Mouse (Mus musculus) bone marrow, adult 2 months (tissue): ENCODE results near the gene Osbp2.

Experiments
- CTCF ChIP-seq: fragments of 200-500 bp; IDR thresholded peaks from 2 replicates; pipeline ENCODE4 v1.5.1; 2011; ENCODE audit warnings: low read length, control low read depth; ENCODE audit not compliant: control insufficient read depth, insufficient read depth
- POLR2A ChIP-seq: fragments of 200-500 bp; IDR thresholded peaks from 2 replicates; pipeline ENCODE4 v1.6.1; 2011; ENCODE audit warnings: low read depth, mild to moderate bottlenecking, control low read depth, low read length, borderline replicate concordance; ENCODE audit not compliant: control insufficient read depth

DNA sequence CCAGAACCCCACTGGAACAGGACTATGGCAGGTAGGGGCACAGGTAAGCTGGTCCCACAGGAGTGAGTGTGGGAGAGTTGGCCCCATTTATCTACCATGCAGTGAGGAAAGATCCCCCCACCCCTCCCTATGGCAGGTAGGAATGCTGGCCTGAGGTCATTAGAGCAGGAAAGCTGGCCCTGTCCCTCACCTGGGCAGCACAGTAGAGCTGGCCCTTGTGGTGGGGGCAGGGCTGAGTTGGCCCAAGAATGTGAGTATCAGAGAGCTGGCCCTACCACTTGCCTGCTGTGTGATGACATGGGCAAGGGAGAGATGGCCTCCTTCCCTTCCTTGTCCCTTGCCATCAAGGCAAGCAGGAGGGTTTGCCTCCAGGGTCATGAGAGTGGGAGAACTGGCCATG is 73.0 kb downstream of the Osbp2 start:
- TF ChIP-seq CTCF (no peak), POLR2A (no peak)
